Mouse (Mus musculus) heart, postnatal 0 days (tissue): ENCODE measurements around the gene Slc16a11.

Experiments
- CTCF ChIP-seq: IDR thresholded peaks from 2 replicates; pipeline ENCODE4 v1.5.1; 2016; ENCODE audit warnings: antibody characterized with exemption, control low read depth, low read depth
- EP300 ChIP-seq: IDR thresholded peaks from 2 replicates; pipeline ENCODE4 v1.6.1; 2016; ENCODE audit warnings: antibody characterized with exemption, low read depth

GRCm38 (mm10) chr11:70212896-70213295, 344 bp downstream of the Slc16a11 start:
- peak; percentile 77 for TF ChIP-seq CTCF
- TF ChIP-seq EP300: no peak
